7 mouse cellular contexts compared by ENCODE assay signal in genomic region chr5:107874561-107875260, GRCm38 (mm10). TPM values are rescaled to one million over a fixed set of nuclear protein-coding genes. Genes with fewer than 3 reads are reported as not detected.
DNase-seq lines count a peak whose midpoint lies in the region; ATAC-seq and TF ChIP-seq lines count a peak whose summit lies in the region.

Evi5 (minus strand) TSS chr5:107875107.

- H3K4me3 ChIP-seq in CH12.LX (replicated peaks in 1 of 3; ENCODE audit: low read depth in 2 of 3, low read length in 2 of 3, poor library complexity in 1 of 3) (no peak within 1 kb of the TSS), G1E (ENCODE audit: low read depth, low read length) (peak within 1 kb of the TSS; percentile 53; the same call in 1 of the 2 replicates)
- H3K4me3 ChIP-seq in embryonic fibroblast, embryonic 13.5 days (ENCODE audit: insufficient read depth, low read length) = no peak within 1 kb of the TSS
- H3K4me3 ChIP-seq in neural tube, embryonic 13.5 days = no peak within 1 kb of the TSS

- DNase-seq in CH12.LX (ENCODE audit: extremely low read depth) (no peak), G1E (ENCODE audit: low spot score) (peak; percentile 60)
- DNase-seq in heart, postnatal 10 days = peak in 1 of 2 experiments; percentile 19
- no peak for DNase-seq in left cerebral cortex, postnatal 4 days

- 49% methylated on average over 4 of the region's 4 CpGs for WGBS in neural tube, embryonic 13.5 days

- dilution Hi-C loops in CH12.LX (cut with MboI; ENCODE audit: extremely low pct_ligation_motif_present, extremely low pct_unique_long_range_greater_than_20kb, low sequenced_read_pairs) = no loop called here

- no peak for TF ChIP-seq EP300 in CH12.LX (IDR thresholded peaks at IDR 0.05; ENCODE audit: low read length)

- H3K27me3 ChIP-seq in CH12.LX (replicated peaks) = peaks cover 9% of the 10 kb centered on the region
- H3K27me3 ChIP-seq in G1E (ENCODE audit: insufficient read depth, low read length) = no peaks in the 10 kb centered on the region
- 0 out of 2 replicates have a peak, but pooled peaks cover 3% of the 10 kb centered on the region for H3K27me3 ChIP-seq in neural tube, embryonic 13.5 days

- TF ChIP-seq CTCF in CH12.LX (conservative IDR thresholded peaks at IDR 0.05 in 1 of 2, IDR thresholded peaks at IDR 0.05 in 1 of 2; ENCODE audit: low read depth in 2 of 2, low read length in 2 of 2) (no peak), G1E (IDR thresholded peaks at IDR 0.05; ENCODE audit: low read depth, low read length) (no peak)
- no peak for TF ChIP-seq CTCF in embryonic fibroblast, embryonic 13.5 days (IDR thresholded peaks at IDR 0.05; ENCODE audit: borderline replicate concordance, insufficient read depth, low read length)

- H3K36me3 ChIP-seq in CH12.LX (replicated peaks in 1 of 2; ENCODE audit: control insufficient read depth in 1 of 2, insufficient read depth in 1 of 2, low read length in 1 of 2) = no peaks in the 10 kb centered on the region
- H3K36me3 ChIP-seq in G1E (replicated peaks) = peaks cover 10% of the 10 kb centered on the region
- H3K36me3 ChIP-seq in neural tube, embryonic 13.5 days = no peaks in the 10 kb centered on the region

- TF ChIP-seq RAD21 in CH12.LX (IDR thresholded peaks at IDR 0.05; ENCODE audit: low read depth, low read length) = no peak

- peaks cover 0 to 11% of the 10 kb centered on the region in 2 experiments; a peak in 2 of 4 replicates for H3K4me1 ChIP-seq in CH12.LX (ENCODE audit: control insufficient read depth in 1 of 2, insufficient read depth in 2 of 2)
- peaks cover 50% of the 10 kb centered on the region for H3K4me1 ChIP-seq in G1E (ENCODE audit: insufficient read depth, low read depth, low read length)
- no peaks in the 10 kb centered on the region for H3K4me1 ChIP-seq in embryonic fibroblast, embryonic 13.5 days (ENCODE audit: control insufficient read depth, insufficient read depth, low read length)
- H3K4me1 ChIP-seq in neural tube, embryonic 13.5 days (replicated peaks) = no peaks in the 10 kb centered on the region

- peak; percentile 37; the same call in 1 of the 2 replicates for ATAC-seq in G1E (ENCODE audit: extremely low read depth, insufficient number of reproducible peaks, low FRiP score, poor library complexity, severe bottlenecking)
- no peak for ATAC-seq in neural tube, embryonic 13.5 days (ENCODE audit: low read depth)
- no peak for ATAC-seq in cerebellum, adult (ENCODE audit: insufficient number of reproducible peaks, low FRiP score, low TSS enrichment)

- in situ Hi-C loops in CH12.LX (cut with MboI; ENCODE audit: low pct_ligation_motif_present, low pct_unique_long_range_greater_than_20kb, low sequenced_read_pairs) = loop anchor here (25.0 kb wide), 1 partner anchor 262 kb away; no protein-coding TSS in a partner anchor

- H3K79me2 ChIP-seq in CH12.LX (replicated peaks; ENCODE audit: control insufficient read depth, extremely low read depth, insufficient read depth, poor library complexity, severe bottlenecking) = no peaks in the 10 kb centered on the region

- peak within 1 kb of the TSS; percentile 9; the same call in 1 of the 2 replicates for H3K4me2 ChIP-seq in CH12.LX (ENCODE audit: insufficient read depth, low read depth, poor library complexity, severe bottlenecking)
- no peak within 1 kb of the TSS for H3K4me2 ChIP-seq in neural tube, embryonic 13.5 days

- intact Hi-C loops in heart, postnatal 10 days (cut with DNase I) = no loop called here
- intact Hi-C loops in left cerebral cortex, postnatal 4 days (cut with DNase I) = no loop called here

- H3K9me3 ChIP-seq in CH12.LX (replicated peaks; ENCODE audit: low read length) (no peaks in the 10 kb centered on the region), G1E (replicated peaks) (no peaks in the 10 kb centered on the region)
- H3K9me3 ChIP-seq in neural tube, embryonic 13.5 days = no peaks in the 10 kb centered on the region

- H3K9ac ChIP-seq in CH12.LX (ENCODE audit: insufficient read depth, low read depth) = no peak within 1 kb of the TSS
- H3K9ac ChIP-seq in neural tube, embryonic 13.5 days = no peak within 1 kb of the TSS

- no peak within 1 kb of the TSS for H3K27ac ChIP-seq in CH12.LX (ENCODE audit: insufficient read depth, low read depth)
- no peak within 1 kb of the TSS for H3K27ac ChIP-seq in embryonic fibroblast, embryonic 13.5 days (ENCODE audit: insufficient read depth, low read length)
- H3K27ac ChIP-seq in neural tube, embryonic 13.5 days (replicated peaks) = no peak within 1 kb of the TSS

- no peak for TF ChIP-seq POLR2A in CH12.LX (IDR thresholded peaks at IDR 0.05; ENCODE audit: low read depth, low read length)
- TF ChIP-seq POLR2A in embryonic fibroblast, embryonic 13.5 days (IDR thresholded peaks at IDR 0.05; ENCODE audit: low read depth, low read length) = no peak

TF ChIP-seq in CH12.LX, 34 proteins besides CTCF, POLR2A, EP300 and RAD21:
- TF ChIP-seq GABPA (IDR thresholded peaks at IDR 0.05; ENCODE audit: insufficient replicate concordance, low read depth, low read length) = no peak
- no peak for TF ChIP-seq JUND (conservative IDR thresholded peaks at IDR 0.05; ENCODE audit: low read depth, low read length)
- TF ChIP-seq E2F4 (IDR thresholded peaks at IDR 0.05; ENCODE audit: insufficient replicate concordance, low read depth, low read length) = no peak
- TF ChIP-seq MXI1 (IDR thresholded peaks at IDR 0.05; ENCODE audit: low read depth, low read length) = no peak
- TF ChIP-seq TCF12 (IDR thresholded peaks at IDR 0.05; ENCODE audit: low read depth, low read length) = no peak
- no peak for TF ChIP-seq USF1 (IDR thresholded peaks at IDR 0.05; ENCODE audit: low read depth, low read length)
- no peak for TF ChIP-seq MAX (IDR thresholded peaks at IDR 0.05; ENCODE audit: low read length)
- TF ChIP-seq HCFC1 (IDR thresholded peaks at IDR 0.05; ENCODE audit: low read depth, low read length) = no peak
- TF ChIP-seq CHD1 (IDR thresholded peaks at IDR 0.05; ENCODE audit: low read depth, low read length) = no peak
- no peak for TF ChIP-seq POLR2AphosphoS2 (IDR thresholded peaks at IDR 0.05; ENCODE audit: low read depth, low read length)
- TF ChIP-seq ZC3H11A (IDR thresholded peaks at IDR 0.05; ENCODE audit: low read depth, low read length) = no peak
- no peak for TF ChIP-seq BHLHE40 (IDR thresholded peaks at IDR 0.05; ENCODE audit: low read depth, low read length)
- no peak for TF ChIP-seq JUN (IDR thresholded peaks at IDR 0.05; ENCODE audit: insufficient read depth, low read depth, low read length)
- no peak for TF ChIP-seq UBTF (IDR thresholded peaks at IDR 0.05; ENCODE audit: low read depth, low read length)
- TF ChIP-seq NRF1 (IDR thresholded peaks at IDR 0.05; ENCODE audit: low read depth, low read length) = no peak
- TF ChIP-seq SMC3 (IDR thresholded peaks at IDR 0.05; ENCODE audit: low read depth, low read length) = no peak
- no peak for TF ChIP-seq PAX5 (IDR thresholded peaks at IDR 0.05; ENCODE audit: low read length)

RNA-seq across cellular contexts. Expression of gene Evi5, which starts in this region (rescaled TPM):
- total RNA-seq in CH12.LX (2012; rRNA removed) (2.9 and 3.8 TPM in 2 replicates), CH12.LX (2014; rRNA removed) (3.2 and 3.4 TPM in 2 replicates), G1E (2014; fragmentation: Nextera tagmentation) (58.1 and 94.2 TPM in 2 replicates), G1E (2017) (26.1 and 36.4 TPM in 2 replicates)
- polyA plus RNA-seq in CH12.LX (2012; ENCODE audit: insufficient read length, low read depth) (3.5 and 6.3 TPM in 2 replicates), G1E (2012) (3.3 and 3.8 TPM in 2 replicates)
- polyA plus RNA-seq in embryonic fibroblast, embryonic 13.5 days (2011; ENCODE audit: insufficient read length, low read depth, missing spikeins) = 56.6 and 60.6 TPM in 2 replicates
- 10 to 100 TPM; 38.8 to 39.6 TPM for total RNA-seq in heart, postnatal 10 days (2021)
- 10 to 100 TPM; 69.0 to 75.8 TPM for total RNA-seq in left cerebral cortex, postnatal 4 days (2021)
- 56.1 and 58.3 TPM in 2 replicates for polyA plus RNA-seq in neural tube, embryonic 13.5 days (2015; fragmentation: Nextera tagmentation; extraction: Ambion mirVana)

Comparison
In these comparisons a context has a peak if more than half of its experiments do, and no peak if none do; other contexts are left out.
1. RNA of gene Evi5 (total RNA-seq): 26.1 to 94.2 TPM in G1E, 69.0 to 75.8 TPM in left cerebral cortex, postnatal 4 days and 38.8 to 39.6 TPM in heart, postnatal 10 days; 2.9 to 3.8 TPM in CH12.LX; every median in the first group is over 4 times any median in the second.